Mouse (Mus musculus) intestine, embryonic 14.5 days (tissue): ENCODE measurements around the gene Btbd9. TPM values are rescaled to one million over a fixed set of nuclear protein-coding genes. Genes with fewer than 3 reads are reported as not detected.

Experiments used
- ATAC-seq: fragments of 200-750 bp; cut with Nextera tagmentation; replicated peaks from 2 replicates; pipeline ENCODE4 v1.8.0; 2017; ENCODE audit warnings: low read depth, moderate number of reproducible peaks, moderate TSS enrichment, moderate library complexity; ENCODE audit not compliant: low FRiP score, low TSS enrichment
- DNase-seq: peaks from one replicate; pipeline ENCODE4 v3.0.0-alpha.2; 2018; ENCODE audit warnings: low spot score
- H3K27ac ChIP-seq: fragments of 300-500 bp; sonication (generic); 2 replicates; pipeline ENCODE4 v1.5.1; 2014; ENCODE audit warnings: low read depth, mild to moderate bottlenecking, control low read depth
- H3K27me3 ChIP-seq: fragments of 300-500 bp; sonication (generic); replicated peaks from 2 replicates; pipeline ENCODE4 v1.6.1; 2014; ENCODE audit warnings: low read length, control low read depth; ENCODE audit not compliant: control insufficient read depth, insufficient read depth
- H3K36me3 ChIP-seq: fragments of 300-500 bp; sonication (generic); 2 replicates; pipeline ENCODE4 v1.6.1; 2014; ENCODE audit warnings: low read length, control low read depth; ENCODE audit not compliant: control insufficient read depth, insufficient read depth
- H3K4me1 ChIP-seq: fragments of 300-500 bp; sonication (generic); replicated peaks from 2 replicates; pipeline ENCODE4 v1.6.1; 2014; ENCODE audit warnings: low read length, control low read depth, mixed read lengths; ENCODE audit not compliant: control insufficient read depth, insufficient read depth
- H3K4me2 ChIP-seq: fragments of 300-500 bp; sonication (generic); 2 replicates; pipeline ENCODE4 v1.6.1; 2014; ENCODE audit warnings: low read length
- H3K4me3 ChIP-seq: fragments of 300-500 bp; sonication (generic); 2 replicates; pipeline ENCODE4 v1.5.1; 2014; ENCODE audit warnings: low read depth, low read length, control low read depth, mixed read lengths
- H3K9ac ChIP-seq: fragments of 300-500 bp; sonication (generic); 2 replicates; pipeline ENCODE4 v1.6.1; 2014; ENCODE audit warnings: mild to moderate bottlenecking, low read length
- H3K9me3 ChIP-seq: fragments of 300-500 bp; sonication (generic); 2 replicates; pipeline ENCODE4 v1.6.1; 2016; ENCODE audit warnings: low read length, control low read depth; ENCODE audit not compliant: control insufficient read depth
- WGBS: fragments of 180-500 bp; shearing (Covaris S2); extraction: QIAGEN DNeasy Blood & Tissue Kit; methylation state at CpG from one replicate; pipeline ENCODE4 v1.1.7; 2014; 5-methylcytosine and 5-hydroxymethylcytosine counted together
- polyA plus RNA-seq: library from polyadenylated mRNA; unstranded; fragments of >200 nt; fragmentation: Nextera tagmentation; extraction: Ambion mirVana; gene quantifications from 2 replicates; pipeline ENCODE4 v1.2.1, GENCODE M21; 2014

Btbd9 gene
- polyA plus RNA-seq, 1 experiment from 2014 or later = 53.7 TPM

DNA sequence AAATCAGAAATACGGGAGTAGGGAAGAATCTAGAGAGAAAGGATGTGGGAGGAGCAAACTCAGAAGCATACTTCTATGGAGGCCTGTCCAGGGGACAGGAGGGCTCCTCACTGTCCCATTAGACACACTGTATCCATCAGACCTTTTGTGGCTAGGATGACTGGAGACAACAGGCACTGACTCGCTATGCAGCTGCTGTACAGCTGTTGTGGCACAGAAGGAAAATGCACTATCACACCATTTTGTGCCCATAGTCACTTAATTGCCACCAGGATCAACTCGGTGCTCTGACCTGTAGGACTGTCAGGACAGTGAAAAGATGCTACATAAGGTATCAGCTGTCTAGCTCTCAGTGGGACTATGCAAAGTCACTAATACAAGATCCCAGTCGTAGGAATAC is 266.7 kb downstream of the Btbd9 start:
- H3K9me3 ChIP-seq = no peaks in the 10 kb centered on the region
- no peak overlapping the region for H3K4me2 ChIP-seq
- H3K4me1 ChIP-seq = peaks cover 6% of the 10 kb centered on the region
- no peak for ATAC-seq
- no peak overlapping the region for H3K9ac ChIP-seq
- no peaks in the 10 kb centered on the region for H3K36me3 ChIP-seq
- H3K27me3 ChIP-seq = no peaks in the 10 kb centered on the region
- H3K4me3 ChIP-seq = no peak overlapping the region
- 59% methylated on average over 4 of the region's 4 CpGs for WGBS
- H3K27ac ChIP-seq = no peak overlapping the region
- no peak for DNase-seq

DNA sequence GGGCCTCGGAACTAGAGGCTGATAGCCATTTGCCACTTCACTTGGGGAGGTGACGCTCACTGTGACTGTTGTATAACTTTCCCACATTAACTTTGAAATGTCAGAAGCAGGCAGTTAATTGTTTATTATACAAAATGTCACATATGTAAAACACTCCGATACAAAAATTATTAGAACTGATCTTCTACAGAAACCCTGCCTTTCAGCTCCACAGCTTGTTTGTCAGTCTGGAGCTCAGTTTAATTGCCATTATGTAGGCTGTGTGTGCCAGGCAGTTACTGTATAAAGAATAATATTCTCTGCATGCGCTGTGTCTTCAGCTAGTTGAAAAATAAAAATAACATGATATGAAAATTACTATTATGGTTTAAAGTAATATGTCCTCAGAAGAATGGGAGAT is 267.4 kb downstream of the Btbd9 start:
- WGBS = 59% methylated on average over 4 of the region's 4 CpGs

DNA sequence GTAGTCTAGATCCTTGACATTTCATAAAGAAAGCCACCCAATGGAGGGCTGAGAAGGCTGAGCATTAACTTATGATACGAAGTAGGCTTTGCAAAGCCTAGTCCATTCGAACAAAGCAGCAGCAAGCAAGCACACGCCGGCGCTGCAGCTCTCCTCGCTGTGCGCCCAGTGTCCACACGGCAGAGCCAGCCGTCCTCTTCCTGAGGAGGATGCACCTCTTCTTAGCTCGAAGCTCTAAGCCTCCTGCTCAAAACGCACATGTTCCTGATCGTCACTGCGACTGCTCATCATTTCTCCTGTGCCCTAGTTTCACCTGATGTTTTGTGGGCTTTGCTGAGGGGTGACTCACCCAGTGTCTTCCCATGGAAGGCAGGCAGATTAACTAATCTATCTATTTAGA is 268.0 kb downstream of the Btbd9 start:
- no peaks in the 10 kb centered on the region for H3K9me3 ChIP-seq
- 79% methylated on average over 13 of the region's 13 CpGs for WGBS
- no peak for DNase-seq

More for the DNA sequence above, 267.4 kb downstream of the Btbd9 start:
- Histone ChIP-seq H3K36me3 (no peaks in the 10 kb centered on the region), H3K4me3 (no peak overlapping the region), H3K9me3 (no peaks in the 10 kb centered on the region), H3K27ac (no peak overlapping the region), H3K9ac (no peak overlapping the region), H3K4me2 (no peak overlapping the region), H3K27me3 (no peaks in the 10 kb centered on the region), H3K4me1 (peaks cover 11% of the 10 kb centered on the region)
- ATAC-seq (no peak), DNase-seq (no peak)

DNA sequence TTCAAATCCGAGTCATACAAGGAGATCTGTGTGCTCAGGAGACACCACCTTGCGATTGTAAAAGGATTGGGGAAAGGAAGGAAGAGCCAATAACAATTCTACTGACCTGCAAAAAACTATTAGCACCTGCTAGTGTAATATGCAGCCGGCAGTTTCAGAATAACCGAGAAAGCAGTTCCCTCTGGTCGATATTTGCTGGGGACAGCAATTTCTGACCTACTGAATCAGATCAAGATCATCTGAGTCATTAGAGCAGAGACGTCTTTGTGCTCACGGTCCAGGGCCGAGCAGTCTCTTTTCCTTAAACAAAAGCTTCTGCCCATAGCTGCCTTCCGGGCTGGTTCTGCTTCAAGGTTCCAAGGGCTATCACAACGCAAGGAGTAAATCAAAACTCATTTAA is 269.1 kb downstream of the Btbd9 start:
- ATAC-seq (no peak), DNase-seq (no peak)
- Histone ChIP-seq H3K9me3 (no peaks in the 10 kb centered on the region), H3K9ac (no peak overlapping the region), H3K36me3 (no peaks in the 10 kb centered on the region), H3K27me3 (no peaks in the 10 kb centered on the region), H3K4me2 (no peak overlapping the region), H3K4me3 (no peak overlapping the region), H3K27ac (no peak overlapping the region), H3K4me1 (peaks cover 11% of the 10 kb centered on the region)
- WGBS = 62% methylated on average over 10 of the region's 10 CpGs

More for the DNA sequence above, 268.0 kb downstream of the Btbd9 start:
- no peak for ATAC-seq
- Histone ChIP-seq H3K4me1 (peaks cover 11% of the 10 kb centered on the region), H3K4me2 (no peak overlapping the region), H3K4me3 (no peak overlapping the region), H3K9ac (no peak overlapping the region), H3K27ac (no peak overlapping the region), H3K36me3 (no peaks in the 10 kb centered on the region), H3K27me3 (no peaks in the 10 kb centered on the region)

DNA sequence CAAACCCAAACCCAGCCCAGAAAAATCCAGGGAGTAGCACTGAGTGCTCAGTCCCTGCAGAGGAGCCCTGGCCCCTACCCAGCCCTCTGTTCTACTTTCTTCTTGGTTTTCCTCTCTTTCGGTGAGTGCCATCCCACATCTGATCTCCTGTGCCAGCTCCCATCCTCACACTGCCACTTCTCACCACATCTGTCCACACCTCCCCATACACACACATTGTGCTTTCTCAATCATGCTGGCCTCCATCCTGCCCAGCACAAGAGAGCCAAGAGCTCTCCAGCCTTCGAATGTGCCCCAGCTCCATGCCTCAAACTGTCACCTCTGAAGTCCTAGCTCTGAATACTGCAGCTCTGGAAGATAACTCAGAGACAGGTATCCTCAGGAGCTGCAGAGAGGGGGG is 271.5 kb downstream of the Btbd9 start:
- 72% methylated on average over 2 of the region's 2 CpGs for WGBS
- H3K9me3 ChIP-seq = no peaks in the 10 kb centered on the region
- ATAC-seq = no peak
- no peak overlapping the region for H3K4me2 ChIP-seq
- peaks cover 11% of the 10 kb centered on the region for H3K4me1 ChIP-seq
- H3K9ac ChIP-seq = no peak overlapping the region
- no peak overlapping the region for H3K27ac ChIP-seq
- H3K36me3 ChIP-seq = no peaks in the 10 kb centered on the region
- no peak overlapping the region for H3K4me3 ChIP-seq
- no peaks in the 10 kb centered on the region for H3K27me3 ChIP-seq
- no peak for DNase-seq

DNA sequence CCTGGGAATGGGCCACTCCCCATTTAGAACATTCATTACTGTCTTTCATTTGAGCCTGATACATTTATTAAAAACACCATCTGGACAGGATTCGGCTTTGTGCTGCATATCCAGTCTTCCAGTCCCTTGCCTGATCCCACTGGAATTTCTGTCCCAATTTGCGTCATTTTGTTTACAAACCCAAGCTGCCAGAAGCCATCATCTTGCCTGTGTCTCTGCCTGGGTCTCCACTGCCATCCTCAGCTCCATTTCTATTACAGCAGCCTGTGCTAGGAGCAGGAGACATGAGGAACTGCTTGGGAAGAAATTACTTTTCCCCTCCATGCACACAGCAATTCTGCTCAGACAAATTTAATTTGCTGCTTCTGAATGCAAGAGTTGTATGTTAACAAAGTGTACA is 274.9 kb downstream of the Btbd9 start:
- Histone ChIP-seq H3K36me3 (0 out of 2 replicates have a peak, but pooled peaks cover 2% of the 10 kb centered on the region), H3K9ac (no peak overlapping the region), H3K4me1 (peaks cover 6% of the 10 kb centered on the region), H3K27ac (no peak overlapping the region), H3K4me3 (no peak overlapping the region), H3K9me3 (no peaks in the 10 kb centered on the region), H3K27me3 (no peaks in the 10 kb centered on the region), H3K4me2 (no peak overlapping the region)
- ATAC-seq (no peak), DNase-seq (no peak)
- WGBS = 56% methylated on average over 2 of the region's 2 CpGs

DNA sequence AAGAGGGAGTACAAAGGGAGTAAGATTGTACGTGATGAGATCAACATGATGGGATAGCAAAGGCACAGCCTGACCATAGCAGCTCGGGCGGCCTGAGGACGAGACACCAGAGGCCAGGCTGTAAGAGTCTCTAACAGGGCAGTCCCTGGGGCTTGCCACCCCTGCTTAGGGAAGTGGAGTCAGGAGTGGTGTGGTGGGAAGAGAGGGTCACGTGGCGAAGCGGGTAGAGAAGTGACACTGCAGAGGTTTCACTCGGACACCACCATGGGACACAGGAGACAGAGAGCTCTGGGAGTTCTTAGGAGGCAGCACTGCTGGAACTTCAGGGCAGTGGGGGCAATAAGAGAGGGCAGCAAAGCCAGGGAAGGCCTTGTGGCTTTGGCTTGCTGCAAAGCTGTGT is 278.9 kb downstream of the Btbd9 start:
- no peaks in the 10 kb centered on the region for H3K9me3 ChIP-seq
- DNase-seq (no peak), ATAC-seq (no peak)
- H3K4me1 ChIP-seq = no peaks in the 10 kb centered on the region
- no peak overlapping the region for H3K9ac ChIP-seq
- H3K27ac ChIP-seq = no peak overlapping the region
- no peak overlapping the region for H3K4me3 ChIP-seq
- H3K4me2 ChIP-seq = no peak overlapping the region
- H3K36me3 ChIP-seq = 0 out of 2 replicates have a peak, but pooled peaks cover 2% of the 10 kb centered on the region
- WGBS = 91% methylated on average over 8 of the region's 8 CpGs
- no peaks in the 10 kb centered on the region for H3K27me3 ChIP-seq

DNA sequence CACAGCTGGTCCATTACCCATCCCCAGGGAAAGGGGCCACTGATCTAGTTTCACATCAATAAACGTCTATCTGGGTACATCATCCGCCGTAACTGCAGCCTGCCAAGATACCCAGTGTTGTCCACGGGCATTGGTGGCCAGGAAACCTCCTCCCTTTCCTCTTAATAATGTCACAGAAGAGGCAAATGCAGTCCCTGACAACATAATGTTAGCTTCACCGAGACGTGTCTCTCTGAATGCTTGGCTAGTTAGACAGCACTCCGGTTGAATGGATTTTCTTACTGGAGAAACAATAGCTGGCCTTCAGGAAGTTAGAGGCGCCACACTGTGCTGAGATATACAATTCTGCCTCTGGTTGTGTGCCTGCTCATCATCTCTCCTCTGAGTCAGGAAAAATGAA is 280.2 kb downstream of the Btbd9 start:
- Histone ChIP-seq H3K36me3 (0 out of 2 replicates have a peak, but pooled peaks cover 2% of the 10 kb centered on the region), H3K27me3 (no peaks in the 10 kb centered on the region), H3K4me1 (no peaks in the 10 kb centered on the region), H3K9me3 (no peaks in the 10 kb centered on the region), H3K4me2 (no peak overlapping the region), H3K9ac (no peak overlapping the region), H3K27ac (no peak overlapping the region), H3K4me3 (no peak overlapping the region)
- ATAC-seq = no peak
- 73% methylated on average over 8 of the region's 8 CpGs for WGBS
- no peak for DNase-seq

DNA sequence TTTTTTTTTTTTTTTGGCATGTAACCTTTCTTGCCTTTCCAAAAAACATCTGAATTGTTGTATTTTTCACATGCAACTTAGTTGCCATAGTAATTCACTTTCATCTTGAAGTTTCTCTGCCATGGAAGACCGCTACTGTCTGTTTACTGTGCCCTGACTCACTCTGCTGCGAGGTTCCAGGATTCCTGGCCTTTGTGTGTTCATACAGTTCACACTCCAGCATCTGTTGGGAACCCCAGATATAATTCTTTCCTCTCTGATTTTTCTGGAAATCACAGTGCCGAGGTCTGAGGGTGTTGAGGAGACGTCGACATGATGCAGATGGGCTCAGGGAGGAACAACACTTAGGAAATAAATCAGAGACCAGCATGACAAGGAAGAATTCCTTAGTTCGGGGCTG is 283.6 kb downstream of the Btbd9 start:
- Histone ChIP-seq H3K9me3 (no peaks in the 10 kb centered on the region), H3K36me3 (no peaks in the 10 kb centered on the region), H3K9ac (no peak overlapping the region), H3K4me2 (no peak overlapping the region), H3K27me3 (no peaks in the 10 kb centered on the region), H3K4me3 (no peak overlapping the region), H3K4me1 (no peaks in the 10 kb centered on the region), H3K27ac (no peak overlapping the region)
- ATAC-seq (no peak), DNase-seq (no peak)
- 36% methylated on average over 6 of the region's 6 CpGs for WGBS
